Mouse (Mus musculus): ENCODE results near the gene 2310034G01Rik.
A peak's percentile ranks its signal among the peaks of the same experiment; 100 is the strongest.

The 2310034G01Rik gene

DNA sequence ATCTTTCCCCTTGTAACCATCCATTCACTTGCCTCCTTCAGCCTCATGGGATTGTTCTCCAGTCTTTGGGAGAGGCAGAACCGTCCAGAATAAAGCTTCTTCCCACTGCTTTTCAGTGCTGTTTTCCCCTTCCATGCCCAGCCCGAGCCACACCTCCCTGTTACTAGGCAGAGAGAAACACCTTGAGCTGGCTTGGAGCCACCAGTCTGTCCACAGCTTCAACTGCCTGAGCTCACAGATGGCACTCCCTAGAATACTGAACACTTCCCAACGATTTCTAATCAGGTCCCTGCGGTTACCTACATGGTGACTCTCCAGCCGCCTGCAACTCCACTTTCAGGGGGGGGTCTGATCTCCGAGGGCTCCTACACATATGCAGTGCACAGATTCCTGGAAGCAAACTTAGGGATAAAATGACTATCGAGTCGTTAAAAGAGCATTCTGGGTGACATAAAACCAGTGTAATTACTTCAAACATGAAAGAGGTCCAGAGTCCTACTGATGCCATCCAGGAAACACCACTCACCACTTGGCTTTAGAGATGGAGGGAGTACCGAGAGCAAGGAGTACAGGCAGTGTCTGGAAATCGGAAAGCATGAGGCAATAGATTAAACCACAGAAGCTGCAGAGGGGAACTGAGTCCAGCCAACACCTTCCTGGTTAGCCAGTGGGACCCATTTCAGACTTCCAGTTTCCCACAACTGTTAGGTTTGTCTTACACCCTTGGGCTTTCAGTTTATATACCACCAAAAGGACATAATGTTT lies at the start of gene 2310034G01Rik:
2310034G01Rik (minus strand) TSS at position 135 of the 765 bp plus-strand sequence.
- DNase-seq: peak; percentile 59

DNA sequence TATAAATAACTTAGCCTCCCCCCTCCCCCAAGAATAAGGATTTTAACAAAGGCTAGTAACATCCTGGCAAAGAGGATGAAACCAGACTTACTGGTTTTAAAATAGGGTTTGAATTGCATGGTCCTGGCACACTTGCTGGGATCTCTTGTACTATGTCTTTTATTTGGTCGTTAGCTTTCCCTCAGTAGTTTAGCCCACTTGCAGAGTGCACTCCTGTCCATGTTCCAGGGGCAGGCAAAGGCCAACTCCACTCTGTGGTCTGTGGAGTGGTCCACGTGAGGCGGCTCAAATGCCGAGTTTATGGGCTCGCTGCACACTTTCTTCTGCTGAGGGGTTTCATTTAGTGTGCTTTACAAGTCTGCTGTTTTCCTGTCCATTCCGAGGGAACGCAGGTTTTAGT lies 49.8 kb upstream of the 2310034G01Rik start:
- DNase-seq: peak; percentile 38

DNA sequence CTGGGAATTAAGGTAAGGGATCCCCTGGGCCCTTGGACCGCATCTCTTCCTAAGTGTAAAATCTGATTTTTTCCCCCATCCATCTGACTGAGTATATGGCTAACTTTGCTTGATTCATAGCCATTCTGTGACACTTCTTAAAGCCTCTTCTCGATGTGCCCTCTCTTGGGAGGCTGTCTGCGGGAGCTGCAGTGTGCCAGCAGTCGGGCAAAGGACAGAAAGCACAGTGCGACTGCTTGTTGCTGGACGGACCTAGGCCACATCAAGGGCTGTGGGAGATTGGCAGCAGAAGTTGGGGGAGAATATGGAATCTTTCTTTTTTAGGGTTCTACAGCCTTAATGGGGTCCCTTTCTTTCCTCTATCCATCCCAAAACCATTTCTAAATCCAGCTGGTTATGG lies 49.3 kb upstream of the 2310034G01Rik start:
- DNase-seq: no peak

DNA sequence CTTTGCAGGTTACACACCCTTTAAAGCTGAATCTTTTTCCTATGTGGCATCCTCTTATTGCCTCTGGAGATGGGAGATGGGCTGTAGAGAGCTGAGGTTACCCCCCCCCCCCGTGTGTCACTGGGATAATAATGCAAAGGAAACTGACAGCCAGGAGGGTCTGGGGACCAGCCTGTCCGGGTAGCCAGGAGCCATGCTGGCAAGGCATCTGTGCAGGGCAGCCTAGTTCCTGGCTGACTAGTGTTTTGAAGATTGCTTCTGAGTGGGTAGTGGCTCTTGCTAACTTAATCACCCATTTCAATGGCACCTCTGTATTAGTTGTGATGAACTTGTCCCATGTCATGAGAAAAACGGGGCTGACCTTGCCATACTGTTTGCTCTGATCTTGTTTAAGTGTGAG lies 48.3 kb upstream of the 2310034G01Rik start:
- DNase-seq: no peak

DNA sequence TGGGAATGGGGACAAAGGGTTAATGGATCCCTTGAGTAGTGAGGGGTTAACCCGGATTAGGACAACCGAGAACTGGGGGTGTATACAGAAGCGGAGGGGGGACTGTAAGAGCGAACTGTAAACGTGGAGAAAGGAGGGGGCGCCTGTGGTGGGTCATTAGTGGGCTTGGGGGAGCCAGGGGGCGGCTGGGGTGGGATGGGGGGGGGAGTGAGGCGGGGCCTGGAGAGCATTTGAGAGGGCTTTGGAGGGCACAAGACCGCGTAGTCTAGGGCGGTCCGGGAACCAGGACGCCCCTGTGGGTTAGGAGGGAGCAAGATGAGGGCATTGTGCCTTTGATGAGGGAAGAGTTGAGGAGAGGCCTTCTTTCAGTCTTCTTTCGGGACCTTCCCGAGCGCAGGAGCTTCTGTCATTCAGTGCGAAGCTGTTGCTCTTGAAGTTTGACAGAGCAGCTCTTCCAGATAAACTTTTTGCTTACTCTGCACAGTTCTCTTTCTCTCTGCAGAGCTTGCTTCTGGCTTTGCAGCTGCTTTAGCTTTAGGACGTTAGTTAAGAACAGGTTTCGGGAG lies 47.4 kb upstream of the 2310034G01Rik start:
- DNase-seq: peak; percentile 37

DNA sequence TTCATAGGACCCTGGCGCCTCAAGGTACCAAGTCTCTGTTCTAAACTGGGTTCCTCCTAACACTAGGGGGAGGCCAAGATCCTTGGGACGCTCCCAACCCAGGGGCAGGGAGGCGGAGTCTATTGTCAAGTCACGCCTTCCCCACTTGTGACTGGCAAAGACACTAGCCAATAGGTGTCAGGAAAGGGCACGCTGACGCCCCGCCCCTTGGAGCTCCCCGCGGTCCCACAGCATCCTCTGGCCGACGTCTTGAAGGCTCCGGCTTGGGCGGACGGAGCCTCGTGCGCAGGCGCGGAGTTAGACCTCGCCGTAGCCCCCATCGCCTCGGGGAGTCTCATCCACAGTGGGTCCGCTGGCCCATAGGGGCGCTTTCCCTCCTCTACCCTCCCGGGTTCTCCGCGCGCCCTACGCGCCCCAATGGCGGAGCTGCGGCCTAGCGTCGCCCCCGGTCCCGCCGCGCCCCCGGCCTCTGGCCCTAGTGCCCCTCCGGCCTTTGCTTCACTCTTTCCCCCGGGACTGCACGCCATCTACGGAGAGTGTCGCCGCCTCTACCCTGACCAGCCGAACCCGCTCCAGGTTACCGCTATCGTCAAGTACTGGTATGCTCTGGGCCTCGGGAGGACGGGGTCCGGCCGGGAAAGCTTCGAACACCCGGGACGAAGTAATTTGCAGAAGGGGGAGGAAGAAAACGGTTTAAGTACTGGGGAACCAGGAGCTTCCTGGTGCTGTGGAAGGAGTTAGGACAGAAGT lies 46.8 kb upstream of the 2310034G01Rik start, which contains the start of gene Sufu:
Sufu (plus strand) TSS at position 211 of the 750 bp plus-strand sequence.
- DNase-seq: peak; percentile 99

DNA sequence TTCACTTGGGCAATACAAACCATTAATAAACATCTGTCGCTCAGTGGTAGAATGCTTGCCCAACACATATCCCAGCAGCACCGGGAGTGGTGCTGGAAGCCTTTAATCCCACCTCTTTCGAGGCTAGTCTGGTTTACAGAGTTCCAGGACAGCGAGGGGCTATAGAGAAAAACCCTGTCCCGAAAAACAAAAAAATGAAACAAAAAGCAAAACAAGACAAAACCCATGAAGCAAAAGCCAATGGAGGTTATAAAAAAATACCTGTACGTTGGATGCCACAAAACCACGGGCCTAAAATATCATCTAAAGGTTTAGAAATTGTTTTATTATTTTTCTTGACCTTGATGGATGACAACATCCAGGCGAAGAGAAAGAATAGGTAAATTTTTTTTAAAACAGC lies 46.0 kb upstream of the 2310034G01Rik start:
- DNase-seq: no peak

DNA sequence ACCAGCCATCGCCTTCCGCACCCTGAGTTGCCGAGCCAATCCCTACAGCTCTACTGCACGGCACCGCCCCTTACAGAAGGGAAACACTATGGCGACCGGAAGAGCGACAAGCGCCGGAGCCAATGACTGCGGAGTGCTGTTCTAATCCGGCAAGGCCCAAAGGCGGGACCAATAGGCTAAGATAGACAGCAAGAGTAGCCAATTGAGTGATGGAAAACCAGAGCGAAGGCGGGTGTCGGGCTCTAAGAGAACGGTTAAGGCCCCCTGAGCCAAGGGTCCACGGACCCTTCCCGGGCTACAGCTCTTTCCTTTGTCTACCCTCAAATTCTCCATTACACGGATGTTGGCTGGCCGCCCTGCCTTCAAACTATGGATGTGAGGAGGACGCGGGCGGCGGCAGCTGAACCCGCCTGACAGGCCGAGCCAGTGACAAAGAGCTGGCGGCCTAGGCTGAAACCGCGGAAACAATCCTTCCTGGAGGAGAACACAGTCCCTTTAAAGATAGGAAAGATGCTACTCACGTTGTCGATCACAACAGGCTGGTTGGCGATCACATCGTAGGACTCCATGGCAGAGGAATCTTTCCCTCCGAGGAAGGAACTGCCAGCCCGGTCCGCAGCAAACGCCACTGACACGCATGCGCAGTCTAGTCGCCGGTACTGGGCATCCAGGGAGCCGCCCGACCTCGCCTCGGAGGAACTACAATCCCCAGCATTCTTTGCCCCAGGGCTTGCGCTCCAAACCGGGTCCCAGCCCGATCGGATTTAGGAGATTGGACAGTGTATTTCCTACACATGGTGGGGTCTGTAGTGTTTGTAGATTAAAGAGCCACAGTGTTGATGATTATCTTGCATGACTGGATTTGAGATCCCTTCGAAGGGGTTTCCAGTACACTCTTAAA lies 45.3 kb upstream of the 2310034G01Rik start, which contains the start of gene Actr1a:
Actr1a (minus strand) TSS at position 640 of the 901 bp plus-strand sequence.
- DNase-seq: peak; percentile 98

DNA sequence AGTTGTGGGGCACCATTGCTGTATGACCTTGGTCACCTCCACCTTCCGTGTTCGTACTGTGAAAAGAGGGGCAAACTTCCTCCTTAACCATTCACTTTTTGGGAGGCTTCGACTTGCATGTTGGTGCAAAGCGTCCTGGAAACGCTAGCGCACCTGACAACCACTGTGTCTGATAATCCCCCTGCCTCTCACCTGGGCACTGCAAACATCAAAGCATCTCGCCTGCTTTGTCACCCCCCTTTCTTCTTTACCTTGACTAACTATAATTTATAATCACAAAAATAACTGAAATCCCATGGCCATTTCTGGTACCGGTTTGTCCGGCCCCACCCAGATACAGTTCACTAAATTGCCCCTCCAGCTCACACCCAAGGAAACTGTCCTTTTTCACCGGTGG lies 44.6 kb upstream of the 2310034G01Rik start:
- DNase-seq: no peak

DNA sequence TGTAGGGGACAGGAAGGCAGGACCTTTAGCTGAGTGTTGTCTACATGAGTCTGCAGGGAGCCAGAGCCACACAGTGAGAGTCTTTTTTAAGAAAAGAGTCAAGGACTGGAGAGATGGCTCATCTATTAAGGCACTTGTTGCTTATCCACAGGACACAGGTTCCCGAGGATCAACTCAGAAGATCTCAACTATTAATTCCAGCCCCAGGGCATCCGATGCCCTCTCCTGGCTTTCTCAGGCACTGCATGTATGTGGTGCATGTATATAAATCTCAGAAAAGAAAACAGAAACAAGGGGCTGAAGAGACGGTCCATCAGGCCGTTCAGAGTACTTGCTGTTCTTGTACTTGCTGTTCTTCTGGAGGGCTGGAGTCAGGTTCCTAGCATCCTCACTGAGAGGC lies 41.9 kb upstream of the 2310034G01Rik start:
- peak; percentile 65 for DNase-seq

DNA sequence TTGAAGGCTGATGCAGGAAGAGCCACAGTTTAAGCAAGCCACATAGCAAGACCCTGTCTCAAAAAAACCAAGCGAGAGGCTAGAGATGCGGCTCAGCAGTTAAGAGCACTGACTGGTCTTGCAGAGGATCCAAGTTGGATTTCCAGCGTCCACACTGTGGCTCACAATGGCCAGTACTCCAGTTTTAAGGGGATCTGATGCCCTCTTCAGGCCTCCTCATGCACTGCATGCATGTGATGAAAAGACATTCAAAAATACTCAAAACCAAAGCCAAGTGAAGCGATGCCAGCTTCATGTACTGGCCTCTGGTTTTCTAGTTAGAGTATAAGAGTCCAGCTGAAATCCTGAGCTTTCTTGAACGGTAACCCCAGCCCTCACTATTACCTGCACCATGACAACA lies 39.8 kb upstream of the 2310034G01Rik start:
- peak; percentile 47 for DNase-seq

DNA sequence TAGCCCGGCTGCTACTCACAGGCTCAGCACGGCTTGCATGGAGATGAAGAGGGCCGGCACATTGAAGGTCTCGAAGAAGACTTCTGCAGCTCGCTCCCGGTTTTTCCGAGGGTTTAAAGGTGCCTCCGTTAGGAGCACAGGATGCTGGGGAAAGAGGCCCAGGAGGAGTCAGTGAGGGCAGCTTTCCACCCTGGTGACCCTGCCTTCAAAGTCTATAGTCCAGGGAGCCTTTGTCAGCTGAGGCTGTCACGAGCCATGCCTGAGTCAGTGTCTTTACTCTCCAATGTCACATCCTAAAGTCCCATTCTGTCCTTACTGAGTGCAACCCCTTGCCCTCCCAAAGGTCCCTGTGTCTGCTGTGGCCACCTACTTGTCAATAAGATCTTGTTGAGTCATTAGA lies 32.2 kb upstream of the 2310034G01Rik start:
- DNase-seq: no peak

DNA sequence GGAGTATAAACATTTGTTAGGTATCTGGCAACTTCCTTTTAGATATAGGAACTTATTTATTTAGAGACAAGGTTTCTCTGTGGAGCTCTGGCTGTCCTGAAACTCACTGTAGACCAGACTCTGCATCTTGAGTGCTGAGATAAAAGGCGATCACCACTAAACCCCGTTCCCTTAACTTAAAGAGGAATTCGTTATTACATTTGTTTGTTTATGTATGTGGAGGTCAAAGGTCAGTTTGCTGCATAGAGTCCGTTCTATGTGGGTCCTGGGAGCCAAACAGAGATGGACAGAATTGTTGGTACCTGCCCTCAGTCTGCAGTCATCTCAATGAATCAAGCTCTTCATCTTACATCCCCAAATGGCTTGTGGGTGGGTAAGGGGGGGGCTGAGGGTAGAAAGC lies 25.8 kb upstream of the 2310034G01Rik start:
- DNase-seq: no peak

DNA sequence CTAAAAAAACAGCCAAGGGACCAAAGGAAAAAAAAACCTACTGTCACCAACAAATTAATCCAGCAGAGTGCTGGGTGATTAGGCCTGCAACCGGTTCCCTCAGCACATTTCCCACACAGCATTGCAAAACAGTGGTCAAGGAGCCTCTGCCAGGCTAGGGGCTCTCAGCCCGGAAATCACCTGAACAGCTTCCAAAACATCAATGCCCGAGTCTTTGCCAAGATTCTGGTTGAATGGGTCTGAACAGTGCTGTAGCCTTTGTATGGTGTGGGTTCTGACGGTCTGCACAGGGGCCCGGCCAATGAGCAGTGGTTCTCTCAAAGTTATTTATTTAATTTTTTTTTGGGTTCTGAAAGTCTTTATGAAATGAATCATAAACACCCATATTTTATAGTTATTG lies 25.4 kb upstream of the 2310034G01Rik start:
- peak; percentile 33 for DNase-seq

DNA sequence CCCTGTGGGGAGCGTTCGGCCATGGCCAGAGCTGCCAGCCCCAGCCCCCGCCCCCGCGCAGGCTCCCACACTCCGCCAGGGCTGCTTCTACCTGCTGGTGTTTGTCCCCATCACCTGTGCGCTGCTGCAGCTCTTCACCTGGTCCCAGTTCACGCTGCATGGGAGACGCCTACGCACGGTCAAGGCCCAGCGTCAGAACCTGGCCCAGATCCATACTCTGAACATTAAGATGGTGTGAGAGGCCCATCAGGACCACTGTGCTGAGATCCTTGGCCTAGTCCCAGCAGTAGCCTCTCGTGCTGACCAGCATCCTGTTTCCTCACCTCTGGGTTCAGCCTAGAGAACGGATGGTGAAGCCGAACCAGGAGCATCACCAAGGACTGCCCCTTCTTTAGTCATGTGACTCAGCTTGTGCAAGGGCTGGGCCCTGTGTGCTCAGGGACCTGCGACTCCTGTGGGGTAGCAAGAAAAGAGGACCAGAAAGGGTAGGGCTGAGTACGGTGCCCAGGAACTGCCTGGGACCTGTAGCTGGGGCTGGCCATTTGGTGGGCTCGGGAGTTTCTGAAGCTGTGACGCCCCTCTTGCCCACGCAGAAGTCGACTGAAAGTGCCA lies 24.5 kb upstream of the 2310034G01Rik start:
- DNase-seq: peak; percentile 30

DNA sequence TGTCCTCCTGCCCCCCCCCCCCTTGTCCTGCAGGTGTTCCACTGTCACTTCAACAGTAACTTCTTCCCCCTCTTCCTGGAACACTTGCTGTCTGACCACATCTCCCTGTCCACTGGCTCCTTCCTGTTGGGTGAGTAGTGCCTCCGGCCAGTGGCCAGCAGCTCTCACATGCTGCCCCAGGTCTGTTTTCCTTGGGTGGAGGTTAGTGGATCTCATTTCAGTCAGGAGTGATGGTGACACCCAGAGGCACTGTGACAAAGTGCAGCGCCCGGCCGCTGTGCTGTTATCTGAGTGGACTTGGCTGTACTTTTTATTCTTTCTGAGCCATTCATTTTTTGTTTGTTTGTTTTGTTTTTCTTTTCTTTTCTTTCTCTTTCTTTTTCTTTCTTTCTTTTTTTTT lies 19.1 kb upstream of the 2310034G01Rik start:
- DNase-seq: peak; percentile 84

DNA sequence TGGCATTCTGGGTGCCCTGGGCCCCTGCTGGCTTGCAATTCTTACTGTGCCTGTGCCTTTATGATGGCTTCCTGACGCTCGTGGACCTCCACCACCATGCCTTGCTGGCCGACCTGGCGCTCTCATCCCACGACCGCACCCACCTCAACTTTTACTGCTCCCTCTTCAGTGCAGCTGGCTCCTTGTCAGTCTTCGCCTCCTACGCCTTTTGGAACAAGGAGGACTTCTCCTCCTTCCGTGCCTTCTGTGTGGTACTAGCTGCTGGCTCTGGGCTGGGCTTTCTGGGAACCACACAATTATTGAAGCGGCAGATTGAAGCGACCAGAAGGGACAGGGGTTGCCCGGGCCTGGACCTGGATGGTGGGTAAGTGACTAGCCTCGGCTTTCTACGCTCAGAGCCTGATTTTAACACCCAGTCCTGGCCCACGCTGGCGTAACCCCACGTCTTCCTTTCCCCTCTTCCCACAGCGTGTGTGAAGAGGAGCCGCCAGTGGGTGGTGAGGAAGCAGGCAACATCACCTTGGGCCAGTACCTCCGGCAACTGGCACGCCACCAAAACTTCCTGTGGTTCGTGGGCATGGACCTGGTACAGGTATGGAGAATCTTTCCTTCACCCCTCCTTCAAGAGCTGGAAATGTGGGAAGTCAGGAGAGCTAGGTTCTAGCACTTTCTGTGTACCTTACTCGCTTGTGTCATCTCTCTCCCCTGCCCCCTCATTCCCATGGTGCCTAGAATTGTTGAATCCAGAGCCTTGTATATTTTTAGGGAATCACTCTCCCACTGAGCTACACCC lies 17.9 kb upstream of the 2310034G01Rik start:
- no peak for DNase-seq

DNA sequence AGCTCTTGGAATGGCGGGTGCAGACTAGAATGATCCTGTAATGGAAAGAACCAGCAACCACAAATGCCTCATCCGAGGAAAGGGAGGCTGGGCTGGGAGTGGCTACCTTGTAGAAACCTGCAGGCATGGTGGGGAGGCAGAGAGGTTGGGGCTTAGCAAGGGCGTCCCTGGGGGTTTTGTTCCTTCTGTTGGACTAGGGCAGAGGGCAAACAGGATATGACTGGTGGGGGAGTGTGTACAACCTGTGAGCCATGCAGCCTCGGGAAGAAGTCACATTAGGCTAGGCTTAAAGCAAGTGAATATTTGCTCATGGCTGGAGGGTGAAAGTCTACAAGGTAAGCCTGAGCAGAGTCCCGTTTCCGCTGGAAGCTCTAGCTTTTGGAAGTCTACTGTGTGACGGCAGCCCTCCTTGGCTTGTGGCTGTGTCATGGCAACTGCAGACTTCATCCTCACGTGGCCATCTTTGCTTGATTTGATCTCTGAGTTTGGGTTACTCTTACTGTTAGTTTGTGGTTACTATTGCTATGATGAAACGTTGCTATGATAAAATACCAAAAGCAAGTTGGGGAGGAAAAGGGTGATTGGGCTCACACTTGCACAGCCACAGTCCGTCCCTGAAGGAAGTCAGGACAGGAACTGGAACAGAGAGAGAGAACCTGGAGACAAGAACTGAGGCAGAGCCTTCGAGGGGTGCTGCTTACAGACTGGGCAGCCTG lies 13.3 kb upstream of the 2310034G01Rik start:
- no peak for DNase-seq

DNA sequence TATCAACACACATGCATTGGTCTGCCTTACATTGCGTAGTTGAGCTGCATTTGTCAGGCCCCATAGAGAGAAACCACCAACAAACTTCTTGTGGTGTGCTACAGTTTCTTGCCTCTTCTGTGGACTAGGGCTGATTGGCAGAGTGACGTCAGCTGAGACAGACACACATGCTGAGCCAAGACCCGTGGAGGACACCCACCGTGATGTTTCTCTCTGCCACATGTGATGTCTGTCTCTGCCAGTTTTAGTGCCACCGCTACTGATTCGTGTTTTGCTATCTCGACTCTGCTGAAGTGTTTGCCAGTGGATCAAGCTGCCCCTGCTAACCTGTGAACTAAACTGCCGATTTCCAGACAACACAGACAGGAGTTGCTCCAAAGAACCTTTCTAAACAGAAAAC lies 12.0 kb upstream of the 2310034G01Rik start:
- no peak for DNase-seq

DNA sequence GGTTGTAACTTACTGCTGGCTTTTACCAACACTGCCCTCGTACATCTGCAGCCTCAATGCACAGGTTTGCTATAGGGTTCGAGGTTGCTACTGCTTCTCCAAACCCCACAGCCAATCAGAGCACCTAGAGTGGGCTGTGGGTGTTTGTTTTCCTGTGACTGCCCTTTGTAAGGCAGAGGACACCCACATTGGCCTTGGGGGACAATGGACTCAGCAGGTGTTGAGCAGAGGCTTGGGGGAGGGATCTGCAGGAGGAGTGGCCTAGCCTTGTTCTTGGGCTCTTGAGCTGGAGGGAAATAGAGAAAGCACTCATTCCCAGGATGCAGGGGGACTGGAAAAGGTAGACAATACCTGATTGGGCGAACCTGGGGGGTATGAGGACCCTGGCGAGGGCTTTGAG lies 8.3 kb upstream of the 2310034G01Rik start:
- DNase-seq: no peak

Measured in lung, postnatal 10 days (tissue).